Mouse (Mus musculus): ENCODE data around the gene Eml3. TPM values are rescaled to one million over a fixed set of nuclear protein-coding genes. Genes with fewer than 3 reads are reported as not detected.
A peak's percentile ranks its signal among the peaks of the same experiment; 100 is the strongest.

Gene Eml3
- polyA plus RNA-seq, 1 experiment from 2014 or later: 18.2 TPM

- Histone ChIP-seq H3K9ac (ENCODE audit: low read depth, low read length) (no peak overlapping the region), H3K9me3 (ENCODE audit: control insufficient read depth, low read length) (no peaks in the 10 kb centered on the region), H3K27me3 (replicated peaks; ENCODE audit: control insufficient read depth, insufficient read depth, low read length) (no peaks in the 10 kb centered on the region), H3K36me3 (ENCODE audit: control insufficient read depth, insufficient read depth, low read length) (peaks cover 30% of the 10 kb centered on the region), H3K4me1 (ENCODE audit: control insufficient read depth, insufficient read depth, low read length) (peaks cover 26% of the 10 kb centered on the region), H3K27ac (replicated peaks; ENCODE audit: low read depth, low read length) (peak overlapping the region; percentile 71), H3K4me3 (ENCODE audit: low read depth, low read length) (no peak overlapping the region), H3K4me2 (ENCODE audit: low read depth, low read length) (no peak overlapping the region)
- DNase-seq (ENCODE audit: low spot score) (peak; percentile 45), ATAC-seq (ENCODE audit: low read depth) (no peak)
- WGBS: 32% methylated on average over 4 of the region's 4 CpGs
Measured at GRCm38 (mm10) chr19:8983150-8983650, 53.8 kb downstream of the Eml3 start.

GRCm38 (mm10) chr19:8984255-8984868 lies 55.0 kb downstream of the Eml3 start:
- ATAC-seq (ENCODE audit: low read depth) (peak; percentile 17; the same call in 1 of the 2 replicates), DNase-seq (ENCODE audit: low spot score) (peak; percentile 93)
- peak overlapping the region; percentile 71 for H3K27ac ChIP-seq (replicated peaks; ENCODE audit: low read depth, low read length)
- no peak overlapping the region for H3K4me3 ChIP-seq (ENCODE audit: low read depth, low read length)
- H3K4me1 ChIP-seq (ENCODE audit: control insufficient read depth, insufficient read depth, low read length): peaks cover 33% of the 10 kb centered on the region
- H3K4me2 ChIP-seq (ENCODE audit: low read depth, low read length): peak overlapping the region; percentile 6; the same call in 1 of the 2 replicates
- no peaks in the 10 kb centered on the region for H3K9me3 ChIP-seq (ENCODE audit: control insufficient read depth, low read length)
- 0 out of 2 replicates have a peak overlapping the region, but pooled peaks have one; percentile 3 for H3K9ac ChIP-seq (ENCODE audit: low read depth, low read length)
- H3K36me3 ChIP-seq (ENCODE audit: control insufficient read depth, insufficient read depth, low read length): peaks cover 18% of the 10 kb centered on the region
- H3K27me3 ChIP-seq (replicated peaks; ENCODE audit: control insufficient read depth, insufficient read depth, low read length): no peaks in the 10 kb centered on the region
- WGBS: 8% methylated on average over 7 of the region's 7 CpGs

GRCm38 (mm10) chr19:8985891-8986290 lies 56.5 kb downstream of the Eml3 start:
- 0 out of 2 replicates have a peak, but pooled peaks cover 3% of the 10 kb centered on the region for H3K36me3 ChIP-seq (ENCODE audit: control insufficient read depth, insufficient read depth, low read length)
- no peak overlapping the region for H3K4me2 ChIP-seq (ENCODE audit: low read depth, low read length)
- 64% methylated on average over 5 of the region's 5 CpGs for WGBS
- H3K9me3 ChIP-seq (ENCODE audit: control insufficient read depth, low read length): no peaks in the 10 kb centered on the region
- no peak for ATAC-seq (ENCODE audit: low read depth)
- H3K9ac ChIP-seq (ENCODE audit: low read depth, low read length): no peak overlapping the region
- no peak overlapping the region for H3K27ac ChIP-seq (replicated peaks; ENCODE audit: low read depth, low read length)
- no peaks in the 10 kb centered on the region for H3K27me3 ChIP-seq (replicated peaks; ENCODE audit: control insufficient read depth, insufficient read depth, low read length)
- H3K4me1 ChIP-seq (ENCODE audit: control insufficient read depth, insufficient read depth, low read length): peaks cover 33% of the 10 kb centered on the region
- no peak overlapping the region for H3K4me3 ChIP-seq (ENCODE audit: low read depth, low read length)
- no peak for DNase-seq (ENCODE audit: low spot score)

- H3K27ac ChIP-seq (replicated peaks; ENCODE audit: low read depth, low read length): peak overlapping the region; percentile 99; the same call in 1 of the 2 replicates
Measured at GRCm38 (mm10) chr19:8987816-8988215, 58.5 kb downstream of the Eml3 start.

GRCm38 (mm10) chr19:8988346-8989065 lies 59.2 kb downstream of the Eml3 start:
- 10% methylated on average over 15 of the region's 15 CpGs for WGBS
- Histone ChIP-seq H3K9me3 (ENCODE audit: control insufficient read depth, low read length) (no peaks in the 10 kb centered on the region), H3K36me3 (ENCODE audit: control insufficient read depth, insufficient read depth, low read length) (no peaks in the 10 kb centered on the region), H3K4me1 (ENCODE audit: control insufficient read depth, insufficient read depth, low read length) (peaks cover 52% of the 10 kb centered on the region), H3K27ac (replicated peaks; ENCODE audit: low read depth, low read length) (peak overlapping the region; percentile 99), H3K27me3 (replicated peaks; ENCODE audit: control insufficient read depth, insufficient read depth, low read length) (no peaks in the 10 kb centered on the region), H3K4me3 (ENCODE audit: low read depth, low read length) (peak overlapping the region; percentile 92), H3K4me2 (ENCODE audit: low read depth, low read length) (peak overlapping the region; percentile 81), H3K9ac (ENCODE audit: low read depth, low read length) (peak overlapping the region; percentile 96)
- no peak for DNase-seq (ENCODE audit: low spot score)
- no peak for ATAC-seq (ENCODE audit: low read depth)

More at GRCm38 (mm10) chr19:8987816-8988215, 58.5 kb downstream of the Eml3 start:
- H3K4me3 ChIP-seq (ENCODE audit: low read depth, low read length): no peak overlapping the region
- peak overlapping the region; percentile 81 for H3K4me2 ChIP-seq (ENCODE audit: low read depth, low read length)
- peaks cover 52% of the 10 kb centered on the region for H3K4me1 ChIP-seq (ENCODE audit: control insufficient read depth, insufficient read depth, low read length)
- DNase-seq (ENCODE audit: low spot score) (peak; percentile 42), ATAC-seq (ENCODE audit: low read depth) (no peak)
- H3K27me3 ChIP-seq (replicated peaks; ENCODE audit: control insufficient read depth, insufficient read depth, low read length): no peaks in the 10 kb centered on the region
- no peaks in the 10 kb centered on the region for H3K36me3 ChIP-seq (ENCODE audit: control insufficient read depth, insufficient read depth, low read length)
- no peaks in the 10 kb centered on the region for H3K9me3 ChIP-seq (ENCODE audit: control insufficient read depth, low read length)
- 32% methylated on average over 2 of the region's 2 CpGs for WGBS
- peak overlapping the region; percentile 21; the same call in 1 of the 2 replicates for H3K9ac ChIP-seq (ENCODE audit: low read depth, low read length)

GRCm38 (mm10) chr19:8989066-8989566 lies 59.8 kb downstream of the Eml3 start, which contains the start of gene Ahnak:
TSS of gene Ahnak (plus strand) at chr19:8989284.
- WGBS: under 1% methylated on average over 23 of the region's 42 CpGs
- peak; percentile 84 for DNase-seq (ENCODE audit: low spot score)
- ATAC-seq (ENCODE audit: low read depth): peak; percentile 58
- no peaks in the 10 kb centered on the region for H3K36me3 ChIP-seq (ENCODE audit: control insufficient read depth, insufficient read depth, low read length)
- H3K27me3 ChIP-seq (replicated peaks; ENCODE audit: control insufficient read depth, insufficient read depth, low read length): no peaks in the 10 kb centered on the region
- no peaks in the 10 kb centered on the region for H3K9me3 ChIP-seq (ENCODE audit: control insufficient read depth, low read length)
- peak within 1 kb of the TSS; percentile 96 for H3K9ac ChIP-seq (ENCODE audit: low read depth, low read length)
- peak within 1 kb of the TSS; percentile 81 for H3K4me2 ChIP-seq (ENCODE audit: low read depth, low read length)
- peaks cover 51% of the 10 kb centered on the region for H3K4me1 ChIP-seq (ENCODE audit: control insufficient read depth, insufficient read depth, low read length)
- H3K27ac ChIP-seq (replicated peaks; ENCODE audit: low read depth, low read length): peak within 1 kb of the TSS; percentile 99
- H3K4me3 ChIP-seq (ENCODE audit: low read depth, low read length): peak within 1 kb of the TSS; percentile 92

GRCm38 (mm10) chr19:8989567-8990431 lies 60.4 kb downstream of the Eml3 start:
- DNase-seq (ENCODE audit: low spot score) (peak; percentile 97), ATAC-seq (ENCODE audit: low read depth) (peak; percentile 84)
- Histone ChIP-seq H3K4me1 (ENCODE audit: control insufficient read depth, insufficient read depth, low read length) (peaks cover 53% of the 10 kb centered on the region), H3K4me2 (ENCODE audit: low read depth, low read length) (peak overlapping the region; percentile 81), H3K27ac (replicated peaks; ENCODE audit: low read depth, low read length) (peak overlapping the region; percentile 99), H3K36me3 (ENCODE audit: control insufficient read depth, insufficient read depth, low read length) (no peaks in the 10 kb centered on the region), H3K4me3 (ENCODE audit: low read depth, low read length) (peak overlapping the region; percentile 92), H3K27me3 (replicated peaks; ENCODE audit: control insufficient read depth, insufficient read depth, low read length) (no peaks in the 10 kb centered on the region), H3K9ac (ENCODE audit: low read depth, low read length) (peak overlapping the region; percentile 96), H3K9me3 (ENCODE audit: control insufficient read depth, low read length) (no peaks in the 10 kb centered on the region)
- under 1% methylated on average over 44 of the region's 53 CpGs for WGBS

Data from embryonic facial prominence, embryonic 14.5 days (tissue).